Mouse (Mus musculus): Measurements from ENCODE around the gene Crybb1.

- TF ChIP-seq POLR2A (IDR thresholded peaks at IDR 0.05; ENCODE audit: borderline replicate concordance, extremely low read depth, insufficient read depth, insufficient read length, poor library complexity, severe bottlenecking) (no peak), CTCF (IDR thresholded peaks at IDR 0.05; ENCODE audit: borderline replicate concordance, extremely low read depth, insufficient read depth, insufficient read length) (no peak)
These were observed 26.1 kb downstream of the Crybb1 start for GRCm38 (mm10) chr5:112281676-112282075.
